Mouse (Mus musculus): ENCODE data around the gene Fgfr2. TPM values are rescaled to one million over a fixed set of nuclear protein-coding genes. Genes with fewer than 3 reads are reported as not detected.
"Not testable (repeated sequence)": the region's sequence is repeated elsewhere in the genome, so short reads cannot be mapped to it uniquely, and the experiment has no call there.

Fgfr2 gene
- total and polyA plus RNA-seq, 2 experiments from 2014 or later = 17.1 to 47.6 TPM

- no peak for ATAC-seq
- Histone ChIP-seq H3K4me1 (ENCODE audit: insufficient read depth) (no peaks in the 10 kb centered on the region), H3K27me3 (ENCODE audit: insufficient read depth, low read length) (no peaks in the 10 kb centered on the region), H3K4me3 (ENCODE audit: low read depth, low read length) (no peak within 1 kb of the TSS), H3K9me3 (ENCODE audit: low read length) (no peaks in the 10 kb centered on the region), H3K4me2 (ENCODE audit: low read depth) (no peak within 1 kb of the TSS), H3K36me3 (ENCODE audit: insufficient read depth) (no peaks in the 10 kb centered on the region), H3K9ac (no peak within 1 kb of the TSS), H3K27ac (ENCODE audit: low read depth, low read length) (no peak within 1 kb of the TSS)
- no peak for DNase-seq
- TF ChIP-seq CTCF (IDR thresholded peaks at IDR 0.05; ENCODE audit: low read depth) = no peak
- WGBS = 97% methylated on average over 2 of the region's 2 CpGs
These were observed 1976.9 kb downstream of the Fgfr2 start, which contains the start of gene 4933402N03Rik for GRCm38 (mm10) chr7:131146214-131146613. Gene 4933402N03Rik (minus strand): TSS chr7:131146314.

GRCm38 (mm10) chr7:131133181-131133580 lies 1990.0 kb downstream of the Fgfr2 start:
- no peak for DNase-seq
- H3K4me2 ChIP-seq (ENCODE audit: low read depth) = no peak overlapping the region
- H3K27me3 ChIP-seq (ENCODE audit: insufficient read depth, low read length) = no peaks in the 10 kb centered on the region
- 67% methylated on average over 3 of the region's 3 CpGs for WGBS
- no peak; the same call in 1 of the 2 replicates for ATAC-seq
- H3K4me1 ChIP-seq (ENCODE audit: insufficient read depth) = no peaks in the 10 kb centered on the region
- no peak overlapping the region for H3K27ac ChIP-seq (ENCODE audit: low read depth, low read length)
- H3K9ac ChIP-seq = no peak overlapping the region
- no peak overlapping the region for H3K4me3 ChIP-seq (ENCODE audit: low read depth, low read length)
- H3K9me3 ChIP-seq (ENCODE audit: low read length) = no peaks in the 10 kb centered on the region
- no peak for TF ChIP-seq CTCF (IDR thresholded peaks at IDR 0.05; ENCODE audit: low read depth)
- H3K36me3 ChIP-seq (ENCODE audit: insufficient read depth) = no peaks in the 10 kb centered on the region

GRCm38 (mm10) chr7:131130021-131130420 lies 1993.1 kb downstream of the Fgfr2 start:
- H3K9me3 ChIP-seq (ENCODE audit: low read length) = no peaks in the 10 kb centered on the region
- H3K9ac ChIP-seq = no peak overlapping the region
- TF ChIP-seq CTCF (IDR thresholded peaks at IDR 0.05; ENCODE audit: low read depth) = no peak
- 73% methylated on average over 12 of the region's 12 CpGs for WGBS
- no peaks in the 10 kb centered on the region for H3K36me3 ChIP-seq (ENCODE audit: insufficient read depth)
- H3K4me3 ChIP-seq (ENCODE audit: low read depth, low read length) = no peak overlapping the region
- H3K27ac ChIP-seq (ENCODE audit: low read depth, low read length) = no peak overlapping the region
- ATAC-seq = no peak
- H3K4me1 ChIP-seq (ENCODE audit: insufficient read depth) = no peaks in the 10 kb centered on the region
- no peak for DNase-seq
- no peaks in the 10 kb centered on the region for H3K27me3 ChIP-seq (ENCODE audit: insufficient read depth, low read length)
- H3K4me2 ChIP-seq (ENCODE audit: low read depth) = no peak overlapping the region

GRCm38 (mm10) chr7:131122210-131122807 lies 2000.8 kb downstream of the Fgfr2 start:
- no peak for DNase-seq
- peak; percentile 57 for TF ChIP-seq CTCF (IDR thresholded peaks at IDR 0.05; ENCODE audit: low read depth)

GRCm38 (mm10) chr7:131114434-131114833 lies 2008.7 kb downstream of the Fgfr2 start:
- no peak overlapping the region for H3K27ac ChIP-seq (ENCODE audit: low read depth, low read length)
- H3K9me3 ChIP-seq (ENCODE audit: low read length) = no peaks in the 10 kb centered on the region
- no peaks in the 10 kb centered on the region for H3K36me3 ChIP-seq (ENCODE audit: insufficient read depth)
- no peak for DNase-seq
- no peak overlapping the region for H3K9ac ChIP-seq
- no peak for ATAC-seq
- TF ChIP-seq CTCF (IDR thresholded peaks at IDR 0.05; ENCODE audit: low read depth) = no peak
- H3K4me1 ChIP-seq (ENCODE audit: insufficient read depth) = no peaks in the 10 kb centered on the region
- H3K4me2 ChIP-seq (ENCODE audit: low read depth) = no peak overlapping the region
- H3K27me3 ChIP-seq (ENCODE audit: insufficient read depth, low read length) = no peaks in the 10 kb centered on the region
- WGBS = 71% methylated on average over 2 of the region's 2 CpGs
- H3K4me3 ChIP-seq (ENCODE audit: low read depth, low read length) = no peak overlapping the region

More at GRCm38 (mm10) chr7:131122210-131122807, 2000.8 kb downstream of the Fgfr2 start:
- H3K4me2 ChIP-seq (ENCODE audit: low read depth) = no peak overlapping the region
- 87% methylated on average over 2 of the region's 2 CpGs for WGBS
- no peak overlapping the region for H3K4me3 ChIP-seq (ENCODE audit: low read depth, low read length)
- no peak for ATAC-seq
- no peaks in the 10 kb centered on the region for H3K27me3 ChIP-seq (ENCODE audit: insufficient read depth, low read length)
- no peaks in the 10 kb centered on the region for H3K36me3 ChIP-seq (ENCODE audit: insufficient read depth)
- no peak overlapping the region for H3K9ac ChIP-seq
- no peaks in the 10 kb centered on the region for H3K4me1 ChIP-seq (ENCODE audit: insufficient read depth)
- H3K9me3 ChIP-seq (ENCODE audit: low read length) = no peaks in the 10 kb centered on the region
- H3K27ac ChIP-seq (ENCODE audit: low read depth, low read length) = no peak overlapping the region

GRCm38 (mm10) chr7:131113676-131114075 lies 2009.5 kb downstream of the Fgfr2 start:
- H3K27me3 ChIP-seq (ENCODE audit: insufficient read depth, low read length) = no peaks in the 10 kb centered on the region
- H3K9ac ChIP-seq = no peak overlapping the region
- WGBS = 66% methylated on average over 6 of the region's 6 CpGs
- H3K36me3 ChIP-seq (ENCODE audit: insufficient read depth) = no peaks in the 10 kb centered on the region
- DNase-seq (no peak), ATAC-seq (no peak)
- H3K27ac ChIP-seq (ENCODE audit: low read depth, low read length) = no peak overlapping the region
- H3K4me3 ChIP-seq (ENCODE audit: low read depth, low read length) = no peak overlapping the region
- no peaks in the 10 kb centered on the region for H3K9me3 ChIP-seq (ENCODE audit: low read length)
- no peak for TF ChIP-seq CTCF (IDR thresholded peaks at IDR 0.05; ENCODE audit: low read depth)
- no peak overlapping the region for H3K4me2 ChIP-seq (ENCODE audit: low read depth)
- H3K4me1 ChIP-seq (ENCODE audit: insufficient read depth) = no peaks in the 10 kb centered on the region

GRCm38 (mm10) chr7:131112486-131112885 lies 2010.7 kb downstream of the Fgfr2 start:
- H3K27me3 ChIP-seq (ENCODE audit: insufficient read depth, low read length) = no peaks in the 10 kb centered on the region
- no peak overlapping the region for H3K27ac ChIP-seq (ENCODE audit: low read depth, low read length)
- no peak overlapping the region for H3K4me2 ChIP-seq (ENCODE audit: low read depth)
- H3K9me3 ChIP-seq (ENCODE audit: low read length) = no peaks in the 10 kb centered on the region
- DNase-seq (peak; percentile 88), ATAC-seq (no peak)
- no peaks in the 10 kb centered on the region for H3K36me3 ChIP-seq (ENCODE audit: insufficient read depth)
- H3K4me1 ChIP-seq (ENCODE audit: insufficient read depth) = no peaks in the 10 kb centered on the region
- 34% methylated on average over 3 of the region's 3 CpGs for WGBS
- peak; percentile 85 for TF ChIP-seq CTCF (IDR thresholded peaks at IDR 0.05; ENCODE audit: low read depth)
- H3K4me3 ChIP-seq (ENCODE audit: low read depth, low read length) = no peak overlapping the region
- no peak overlapping the region for H3K9ac ChIP-seq

GRCm38 (mm10) chr7:131082403-131082802 lies 2040.7 kb downstream of the Fgfr2 start:
- not testable (repeated sequence) for H3K4me3 ChIP-seq (ENCODE audit: low read depth, low read length); H3K9me3 ChIP-seq (ENCODE audit: low read length); H3K9ac ChIP-seq; H3K4me1 ChIP-seq (ENCODE audit: insufficient read depth); DNase-seq; H3K27me3 ChIP-seq (ENCODE audit: insufficient read depth, low read length); ATAC-seq; H3K36me3 ChIP-seq (ENCODE audit: insufficient read depth); H3K27ac ChIP-seq (ENCODE audit: low read depth, low read length); H3K4me2 ChIP-seq (ENCODE audit: low read depth)
- WGBS = 85% methylated on average over 9 of the region's 9 CpGs

Measured in forebrain, postnatal 0 days (tissue).